Mouse (Mus musculus) CH12.LX (cell line): ENCODE measurements around the gene Gm10295.

Experiments used
- CTCF ChIP-seq, 2 experiments: IDR thresholded peaks in 1 of 2; conservative IDR thresholded peaks in 1 of 2; 2 replicates each; pipeline ENCODE4 v1.5.1; 2011 to 2012; ENCODE audit warnings: low read depth in 2 of 2, low read length in 2 of 2, improper control_type of control experiment in 1 of 2, inconsistent platforms in 1 of 2, mild to moderate bottlenecking in 1 of 2, moderate library complexity in 1 of 2
- EP300 ChIP-seq: IDR thresholded peaks from 2 replicates; pipeline ENCODE4 v1.6.1; 2011; ENCODE audit warnings: low read length, improper control_type of control experiment
- KAT2A ChIP-seq: IDR thresholded peaks from 2 replicates; pipeline ENCODE4 v1.6.1; 2012; ENCODE audit warnings: low read length, improper control_type of control experiment, inconsistent platforms; ENCODE audit not compliant: insufficient replicate concordance
- MAFK ChIP-seq: IDR thresholded peaks from 2 replicates; pipeline ENCODE4 v1.6.1; 2011; ENCODE audit warnings: low read length, improper control_type of control experiment; ENCODE audit not compliant: insufficient replicate concordance
- MEF2A ChIP-seq: IDR thresholded peaks from 2 replicates; pipeline ENCODE4 v1.6.1; 2014; ENCODE audit warnings: low read depth, mild to moderate bottlenecking, inconsistent platforms, low read length, improper control_type of control experiment, borderline replicate concordance
- SIN3A ChIP-seq: IDR thresholded peaks from 2 replicates; pipeline ENCODE4 v1.6.1; 2012; ENCODE audit warnings: low read length, improper control_type of control experiment, inconsistent platforms

DNA sequence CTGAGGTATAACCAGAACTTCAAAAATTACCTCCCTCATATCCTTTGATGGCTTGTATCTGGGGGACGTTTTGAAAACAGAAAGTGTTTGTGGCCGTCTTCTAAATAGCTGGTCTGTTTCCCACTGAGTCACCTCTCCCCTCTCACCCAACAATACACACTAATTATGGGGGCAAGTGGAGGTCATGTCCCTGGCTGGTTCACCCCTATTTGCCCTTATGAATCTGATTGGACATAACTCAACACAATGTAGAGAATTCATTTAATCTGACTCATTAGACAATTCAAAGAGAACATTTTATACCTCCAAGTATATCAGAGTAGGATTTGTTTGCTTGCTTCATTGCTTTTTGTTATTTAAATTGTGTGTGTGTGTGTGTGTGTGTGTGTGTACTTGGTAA, 20.6 kb upstream of the Gm10295 start:
- TF ChIP-seq CTCF (conservative IDR thresholded peaks at IDR 0.05 in 1 of 2, IDR thresholded peaks at IDR 0.05 in 1 of 2; ENCODE audit: low read depth in 2 of 2, low read length in 2 of 2) = no peak
- no peak for TF ChIP-seq KAT2A
- no peak for TF ChIP-seq SIN3A
- no peak for TF ChIP-seq EP300
- no peak for TF ChIP-seq MAFK
- TF ChIP-seq MEF2A = no peak
